Mouse (Mus musculus) midbrain, postnatal 0 days (tissue): ENCODE results near the gene Pno1. TPM values are rescaled to one million over a fixed set of nuclear protein-coding genes. Genes with fewer than 3 reads are reported as not detected.
A peak's percentile ranks its signal among the peaks of the same experiment; 100 is the strongest.

Source experiments
- ATAC-seq: fragments of 200-750 bp; cut with Nextera tagmentation; 2 replicates; pipeline ENCODE4 v1.8.0; 2017; ENCODE audit warnings: moderate number of reproducible peaks, mild to moderate bottlenecking, moderate TSS enrichment, moderate library complexity; ENCODE audit not compliant: low FRiP score
- DNase-seq: peaks from one replicate; pipeline ENCODE4 v3.0.0-alpha.2; 2015; ENCODE audit warnings: low spot score
- H3K27ac ChIP-seq: fragments of 300-500 bp; sonication (generic); 2 replicates; pipeline ENCODE4 v1.5.1; 2014; ENCODE audit warnings: low read depth, mild to moderate bottlenecking, low read length, mixed read lengths
- H3K27me3 ChIP-seq: fragments of 300-500 bp; sonication (generic); 2 replicates; pipeline ENCODE4 v1.6.1; 2014; ENCODE audit warnings: low read length, control low read depth, mixed read lengths; ENCODE audit not compliant: insufficient read depth
- H3K36me3 ChIP-seq: fragments of 300-500 bp; sonication (generic); 2 replicates; pipeline ENCODE4 v1.6.1; 2014; ENCODE audit warnings: low read length, control low read depth, mixed read lengths; ENCODE audit not compliant: insufficient read depth
- H3K4me1 ChIP-seq: fragments of 300-500 bp; sonication (generic); 2 replicates; pipeline ENCODE4 v1.6.1; 2014; ENCODE audit warnings: mild to moderate bottlenecking, control low read depth, antibody characterized with exemption, low read length, mixed read lengths; ENCODE audit not compliant: insufficient read depth
- H3K4me2 ChIP-seq: fragments of 300-500 bp; sonication (generic); 2 replicates; pipeline ENCODE4 v1.6.1; 2014; ENCODE audit warnings: low read depth, mild to moderate bottlenecking, low read length, mixed read lengths; ENCODE audit not compliant: poor library complexity, severe bottlenecking
- H3K4me3 ChIP-seq: fragments of 300-500 bp; sonication (generic); 2 replicates; pipeline ENCODE4 v1.5.1; 2014; ENCODE audit warnings: low read depth, mild to moderate bottlenecking, low read length, moderate library complexity
- H3K9ac ChIP-seq: fragments of 300-500 bp; sonication (generic); replicated peaks from 2 replicates; pipeline ENCODE4 v1.6.1; 2014; ENCODE audit warnings: mild to moderate bottlenecking, low read length, moderate library complexity, mixed read lengths; ENCODE audit not compliant: poor library complexity, severe bottlenecking
- H3K9me3 ChIP-seq: fragments of 300-500 bp; sonication (generic); 2 replicates; pipeline ENCODE4 v1.6.1; 2016; ENCODE audit warnings: low read length, control low read depth
- CTCF ChIP-seq: IDR thresholded peaks from 2 replicates; pipeline ENCODE4 v1.5.1; 2016; ENCODE audit warnings: antibody characterized with exemption, mild to moderate bottlenecking
- WGBS: fragments of 180-500 bp; shearing (Covaris S2); extraction: QIAGEN DNeasy Blood & Tissue Kit; methylation state at CpG from one replicate; pipeline ENCODE4 v1.1.7; 2014; 5-methylcytosine and 5-hydroxymethylcytosine counted together
- polyA plus RNA-seq: library from polyadenylated mRNA; unstranded; fragments of >200 nt; fragmentation: Nextera tagmentation; extraction: Ambion mirVana; gene quantifications from 2 replicates; pipeline ENCODE4 v1.2.1, GENCODE M21; 2015
- total RNA-seq: library from RNA; depleted of rRNA; stranded (reverse); fragments of >200 nt; gene quantifications from 2 replicates; pipeline ENCODE4 v1.2.3, GENCODE M21; 2014; rRNA removed

Gene Pno1
- total and polyA plus RNA-seq, 2 experiments from 2014 or later: 29.0 to 53.5 TPM

GRCm38 (mm10) chr11:17158858-17159737 is 52.3 kb downstream of the Pno1 start, which contains the start of gene Ppp3r1:
Ppp3r1 (plus strand) TSS chr11:17159263.
- Histone ChIP-seq H3K9ac (peak within 1 kb of the TSS; percentile 99), H3K4me1 (peaks cover 11% of the 10 kb centered on the region; the same call in 1 of the 2 replicates), H3K27ac (peak within 1 kb of the TSS; percentile 99), H3K27me3 (no peaks in the 10 kb centered on the region), H3K36me3 (no peaks in the 10 kb centered on the region), H3K4me3 (peak within 1 kb of the TSS; percentile 100), H3K9me3 (no peaks in the 10 kb centered on the region), H3K4me2 (peak within 1 kb of the TSS; percentile 67)
- TF ChIP-seq CTCF: peak; percentile 26
- peak; percentile 98 for DNase-seq
- peak; percentile 98 for ATAC-seq
- WGBS: under 1% methylated on average over 76 of the region's 89 CpGs

Other genes starting within 250 kb of the Pno1 start
- gene Cnrip1, start 160.0 kb downstream of the Pno1 start, total RNA-seq: 134 and 144 TPM in 2 replicates
- gene Cnrip1, start 160.0 kb downstream of the Pno1 start, polyA plus RNA-seq: 244 and 254 TPM in 2 replicates
- gene Plek, start 159.2 kb downstream of the Pno1 start, total RNA-seq: 4.7 and 5.4 TPM in 2 replicates
- 4.0 TPM in 2 replicates for gene Plek, start 159.2 kb downstream of the Pno1 start, polyA plus RNA-seq
- gene Ppp3r1, start 52.3 kb downstream of the Pno1 start, total RNA-seq: 125 and 136 TPM in 2 replicates
- 253 and 268 TPM in 2 replicates for gene Ppp3r1, start 52.3 kb downstream of the Pno1 start, polyA plus RNA-seq
- 10.5 and 14.8 TPM in 2 replicates for gene Wdr92, start 29.5 kb downstream of the Pno1 start, total RNA-seq
- gene Wdr92, start 29.5 kb downstream of the Pno1 start, polyA plus RNA-seq: 13.1 and 13.4 TPM in 2 replicates
- gene C1d, start 46.0 kb upstream of the Pno1 start, total RNA-seq: 59.0 and 63.8 TPM in 2 replicates
- gene C1d, start 46.0 kb upstream of the Pno1 start, polyA plus RNA-seq: 188 and 207 TPM in 2 replicates